Mouse (Mus musculus): ENCODE results near the gene Scp2. TPM values are rescaled to one million over a fixed set of nuclear protein-coding genes. Genes with fewer than 3 reads are reported as not detected.

Scp2 gene
- total and polyA plus RNA-seq, 3 experiments = 65.8 to 84.4 TPM; not detected in 1

DNA sequence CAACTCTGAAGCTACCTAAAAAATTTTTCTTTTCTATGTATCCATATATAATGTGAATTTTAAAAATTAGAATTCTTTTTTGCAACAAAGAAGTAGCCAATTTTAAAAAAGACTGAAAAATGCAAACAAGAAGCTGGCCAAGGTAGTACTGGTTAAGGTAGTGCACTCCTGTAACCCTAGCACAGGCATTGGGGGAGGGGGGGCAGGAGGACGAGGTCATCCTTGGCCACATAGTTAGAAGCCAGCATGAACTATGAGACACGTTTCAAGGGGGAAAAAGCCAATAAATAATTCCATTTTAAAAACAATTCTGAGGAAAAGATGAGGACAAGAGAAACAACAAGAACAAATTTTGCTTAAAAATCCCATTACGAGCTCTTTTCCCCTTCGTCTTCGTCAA is 82.3 kb downstream of the Scp2 start:
- TF ChIP-seq RAD21 (IDR thresholded peaks at IDR 0.05; ENCODE audit: low read depth, low read length) = no peak
- TF ChIP-seq ZMIZ1 (IDR thresholded peaks at IDR 0.05; ENCODE audit: low read depth, low read length) = no peak
- no peak for DNase-seq (ENCODE audit: low read depth, low spot score)
- H3K79me2 ChIP-seq (ENCODE audit: control insufficient read depth, insufficient read depth, low read length, poor library complexity) = no peaks in the 10 kb centered on the region
- no peak overlapping the region for H3K27ac ChIP-seq (ENCODE audit: control insufficient read depth, low read depth, low read length)
- H3K36me3 ChIP-seq (ENCODE audit: control insufficient read depth in 1 of 2, insufficient read depth in 2 of 2, low read length in 2 of 2) = peaks cover 0 to 2% of the 10 kb centered on the region in 2 experiments; a peak in 2 of 4 replicates
- no peaks in the 10 kb centered on the region for H3K9me3 ChIP-seq (replicated peaks; ENCODE audit: insufficient read depth, low read length)
- no peaks in the 10 kb centered on the region for H3K4me1 ChIP-seq (ENCODE audit: control insufficient read depth in 1 of 2, insufficient read depth in 2 of 2, low read length in 2 of 2)
- no peak overlapping the region for H3K4me3 ChIP-seq (ENCODE audit: control insufficient read depth in 1 of 2, insufficient read depth in 1 of 2, low read depth in 2 of 2, low read length in 2 of 2)
- no peaks in the 10 kb centered on the region for H3K27me3 ChIP-seq (ENCODE audit: control insufficient read depth in 1 of 2, insufficient read depth in 2 of 2, low read length in 2 of 2)
- H3K9ac ChIP-seq (ENCODE audit: control insufficient read depth, low read depth, low read length, poor library complexity, severe bottlenecking) = no peak overlapping the region

DNA sequence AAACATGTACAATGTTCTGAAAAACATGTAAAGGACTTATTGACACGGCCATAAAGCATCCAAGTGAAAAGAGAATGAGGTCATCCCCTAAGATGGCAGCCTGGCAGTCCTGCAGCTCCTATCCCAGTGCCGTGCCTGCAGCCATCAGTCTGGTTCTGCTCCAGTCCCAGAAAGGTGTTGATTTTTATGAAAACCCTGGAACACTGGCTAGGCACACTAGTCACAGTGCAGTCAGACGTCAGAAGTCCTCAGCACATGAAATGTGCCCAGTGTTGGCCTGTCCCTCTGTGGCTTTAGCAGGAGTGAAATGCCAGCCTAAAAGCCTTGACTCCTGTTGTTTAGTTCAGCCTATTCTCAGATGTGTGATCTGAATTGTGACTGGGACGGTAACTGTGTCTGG is 84.0 kb downstream of the Scp2 start:
- Histone ChIP-seq H3K27me3 (ENCODE audit: control insufficient read depth in 1 of 2, insufficient read depth in 2 of 2, low read length in 2 of 2) (no peaks in the 10 kb centered on the region), H3K27ac (ENCODE audit: control insufficient read depth, low read depth, low read length) (no peak overlapping the region), H3K9ac (ENCODE audit: control insufficient read depth, low read depth, low read length, poor library complexity, severe bottlenecking) (no peak overlapping the region), H3K36me3 (ENCODE audit: control insufficient read depth in 1 of 2, insufficient read depth in 2 of 2, low read length in 2 of 2) (peaks cover 0 to 2% of the 10 kb centered on the region in 2 experiments; a peak in 2 of 4 replicates), H3K9me3 (replicated peaks; ENCODE audit: insufficient read depth, low read length) (no peaks in the 10 kb centered on the region), H3K4me1 (ENCODE audit: control insufficient read depth in 1 of 2, insufficient read depth in 2 of 2, low read length in 2 of 2) (no peaks in the 10 kb centered on the region), H3K79me2 (ENCODE audit: control insufficient read depth, insufficient read depth, low read length, poor library complexity) (no peaks in the 10 kb centered on the region), H3K4me3 (ENCODE audit: control insufficient read depth in 1 of 2, insufficient read depth in 1 of 2, low read depth in 2 of 2, low read length in 2 of 2) (no peak overlapping the region)
- TF ChIP-seq MEF2A (IDR thresholded peaks at IDR 0.05; ENCODE audit: extremely low read depth, insufficient replicate concordance, low read depth, low read length, poor library complexity, severe bottlenecking) = no peak
- TF ChIP-seq ZKSCAN1 (IDR thresholded peaks at IDR 0.05; ENCODE audit: low read depth, low read length) = no peak
- TF ChIP-seq TCF12 (IDR thresholded peaks at IDR 0.05; ENCODE audit: low read depth, low read length) = no peak
- no peak for TF ChIP-seq NELFE (IDR thresholded peaks at IDR 0.05; ENCODE audit: low read depth, low read length)
- TF ChIP-seq UBTF (IDR thresholded peaks at IDR 0.05; ENCODE audit: borderline replicate concordance, insufficient read depth, low read depth, low read length) = no peak
- no peak for TF ChIP-seq MAX (IDR thresholded peaks at IDR 0.05; ENCODE audit: low read length)
- no peak for TF ChIP-seq MYC (IDR thresholded peaks at IDR 0.05; ENCODE audit: low read depth, low read length)
- TF ChIP-seq SMC3 (IDR thresholded peaks at IDR 0.05; ENCODE audit: low read depth, low read length) = no peak
- no peak for TF ChIP-seq POLR2AphosphoS2 (IDR thresholded peaks at IDR 0.05; ENCODE audit: low read length)
- no peak for TF ChIP-seq ZC3H11A (IDR thresholded peaks at IDR 0.05; ENCODE audit: low read depth, low read length)
- TF ChIP-seq POLR2A (IDR thresholded peaks at IDR 0.05; ENCODE audit: control insufficient read depth in 1 of 2, insufficient read depth in 1 of 2, low read depth in 1 of 2, low read length in 2 of 2, poor library complexity in 1 of 2) = no peak
- TF ChIP-seq SIN3A (IDR thresholded peaks at IDR 0.05; ENCODE audit: low read length) = no peak
- TF ChIP-seq CHD1 (IDR thresholded peaks at IDR 0.05; ENCODE audit: low read depth, low read length) = no peak
- DNase-seq (ENCODE audit: low read depth, low spot score) = no peak

All from MEL (cell line).